Mouse (Mus musculus) inflammation-experienced regulatory T-cells, adult 6 months (primary cell): ENCODE results near the gene Stk38l. TPM values are rescaled to one million over a fixed set of nuclear protein-coding genes. Genes with fewer than 3 reads are reported as not detected.
A peak's percentile ranks its signal among the peaks of the same experiment; 100 is the strongest.
"Not testable (repeated sequence)": the region's sequence is repeated elsewhere in the genome, so short reads cannot be mapped to it uniquely, and the experiment has no call there.

Experiments used
- ATAC-seq: one replicate; pipeline ENCODE4 v1.8.0; 2017
- polyA plus RNA-seq, 3 experiments: library from polyadenylated mRNA; unstranded; fragments of 100-300 nt; shearing (Covaris generic); gene quantifications; one replicate each; pipeline ENCODE4 v1.2.1; 2017

Gene Stk38l
- polyA plus RNA-seq, 3 experiments from 2014 or later = 10.7 to 32.2 (median 22.0) TPM

DNA sequence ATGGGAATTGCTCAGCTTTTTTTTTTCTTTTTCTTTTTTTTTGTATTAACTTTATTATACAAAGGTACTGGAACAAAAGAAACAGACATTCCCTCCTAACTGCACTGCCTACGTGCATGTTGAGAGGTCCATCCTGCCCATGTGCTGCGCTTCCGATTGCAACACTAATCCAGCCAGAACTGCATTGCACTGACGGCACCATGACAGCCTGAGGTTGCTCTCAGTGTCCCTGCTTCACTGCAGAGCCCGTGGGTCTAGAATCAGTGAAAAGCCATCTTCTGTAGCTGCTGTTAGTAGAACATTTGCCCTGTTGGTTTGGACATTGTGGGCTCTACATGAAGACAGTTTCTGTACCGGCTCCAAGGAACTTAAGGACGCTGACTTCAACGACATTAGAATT lies 51.1 kb downstream of the Stk38l start:
- not testable (repeated sequence) for ATAC-seq

DNA sequence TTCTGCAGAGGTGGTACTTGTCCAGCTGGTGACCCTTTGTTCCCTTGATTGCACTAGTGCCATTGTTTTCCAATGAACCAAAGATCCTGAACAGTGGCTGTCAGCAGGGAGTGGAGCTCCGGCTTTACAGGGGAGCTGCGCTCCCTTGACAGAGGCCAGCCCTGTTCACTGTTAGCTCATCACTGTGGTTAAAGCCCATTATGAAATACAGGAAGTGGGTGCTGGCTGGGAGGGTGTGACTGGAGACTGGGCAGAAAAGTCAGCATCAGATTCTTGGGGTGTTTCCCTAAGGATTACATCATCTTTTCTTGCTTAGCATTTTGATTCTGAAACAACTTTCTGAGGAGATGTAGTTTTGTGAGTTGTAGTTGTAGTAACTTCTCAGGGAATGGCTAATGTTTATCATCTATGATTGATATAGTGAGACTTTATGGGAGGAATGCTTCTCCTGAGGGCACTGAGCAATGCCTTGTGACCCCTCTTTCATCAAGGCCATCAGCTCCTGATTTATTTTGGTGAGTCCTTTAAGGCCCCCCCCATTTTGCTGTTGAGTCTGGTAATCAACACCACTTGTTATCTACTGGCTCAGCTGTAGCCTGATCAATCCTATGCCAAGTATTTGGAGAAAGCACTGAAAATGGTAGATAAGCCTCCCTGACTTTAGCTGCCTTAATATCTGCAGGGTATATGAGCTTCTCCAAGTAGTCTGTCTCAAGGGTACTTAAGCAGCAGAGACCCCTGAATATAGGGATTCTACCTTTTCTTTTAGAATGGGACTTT lies 52.0 kb downstream of the Stk38l start:
- no peak for ATAC-seq

GRCm38 (mm10) chr6:146778055-146778454 lies 53.3 kb downstream of the Stk38l start:
- no peak for ATAC-seq

GRCm38 (mm10) chr6:146781566-146781965 lies 56.8 kb downstream of the Stk38l start:
- ATAC-seq = no peak

GRCm38 (mm10) chr6:146793527-146793926 lies 68.7 kb downstream of the Stk38l start:
- no peak for ATAC-seq

- peak; percentile 14 for ATAC-seq
These were observed 70.5 kb downstream of the Stk38l start for GRCm38 (mm10) chr6:146795166-146795923.

GRCm38 (mm10) chr6:146795924-146796545 lies 71.2 kb downstream of the Stk38l start, which contains the start of gene Arntl2:
Gene Arntl2 (plus strand): TSS chr6:146796055.
- peak; percentile 87 for ATAC-seq

DNA sequence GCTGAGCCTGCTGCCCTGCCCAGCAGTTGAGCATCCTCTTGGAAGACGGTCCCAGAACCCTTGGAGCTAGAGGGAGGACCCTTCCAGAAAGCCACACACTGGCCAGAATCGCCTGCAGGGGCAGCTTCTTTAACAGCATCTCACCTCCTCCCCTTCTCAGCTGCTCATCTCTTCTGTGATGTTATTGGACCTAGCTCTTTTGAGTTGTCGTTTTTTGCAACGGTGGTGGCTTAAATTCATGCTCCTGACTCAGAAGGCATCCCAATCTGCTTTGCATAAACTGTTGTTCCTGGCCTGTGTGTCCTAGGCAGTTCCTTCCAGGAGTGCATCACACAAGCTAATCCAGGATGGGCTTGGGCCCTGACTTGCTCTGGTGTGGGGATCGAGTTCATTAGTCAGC lies 72.7 kb downstream of the Stk38l start:
- ATAC-seq = no peak

- ATAC-seq = no peak
These were observed 85.2 kb downstream of the Stk38l start for GRCm38 (mm10) chr6:146809991-146810390.

- ATAC-seq = no peak
These were observed 88.2 kb downstream of the Stk38l start for GRCm38 (mm10) chr6:146813007-146813406.

DNA sequence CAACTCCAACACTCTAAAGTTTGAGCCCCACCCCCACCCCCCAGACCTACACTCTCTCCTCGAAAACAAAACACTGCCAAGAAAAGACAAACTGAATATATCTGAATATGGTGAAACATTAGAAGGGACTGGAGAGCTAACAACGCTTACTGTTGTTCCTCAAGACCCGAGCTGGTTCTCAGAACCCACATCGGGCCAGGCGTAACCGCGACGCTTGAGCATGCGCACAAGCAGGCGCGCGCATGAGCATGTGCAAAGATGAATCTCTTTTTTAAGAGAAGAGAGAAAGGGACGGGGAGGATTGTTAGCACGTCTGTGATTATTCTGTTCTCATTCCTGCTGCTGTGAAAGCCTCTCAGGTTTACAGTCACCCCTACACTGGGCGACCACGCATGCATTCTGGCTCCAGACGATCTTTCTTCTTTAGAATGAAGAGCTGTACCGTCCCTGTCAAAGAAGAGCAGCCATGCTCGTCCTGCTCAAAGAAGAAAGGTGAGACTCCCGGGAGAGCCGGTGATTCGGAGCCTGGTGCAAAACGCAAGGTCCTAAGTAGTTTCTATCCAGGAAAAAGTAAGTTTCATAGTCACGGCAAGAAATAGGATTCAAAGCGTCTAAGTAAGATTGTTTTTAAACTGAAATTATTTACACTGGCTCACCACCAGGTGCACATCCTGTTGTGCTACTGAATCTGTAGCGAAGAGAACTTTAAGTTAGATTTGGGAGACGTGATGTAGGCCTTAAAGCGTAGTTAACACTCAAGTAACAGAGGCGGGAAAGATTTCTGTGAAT lies 95.6 kb downstream of the Stk38l start:
- ATAC-seq = peak; percentile 35

- ATAC-seq = no peak
These were observed 97.2 kb downstream of the Stk38l start for GRCm38 (mm10) chr6:146821958-146822357.

DNA sequence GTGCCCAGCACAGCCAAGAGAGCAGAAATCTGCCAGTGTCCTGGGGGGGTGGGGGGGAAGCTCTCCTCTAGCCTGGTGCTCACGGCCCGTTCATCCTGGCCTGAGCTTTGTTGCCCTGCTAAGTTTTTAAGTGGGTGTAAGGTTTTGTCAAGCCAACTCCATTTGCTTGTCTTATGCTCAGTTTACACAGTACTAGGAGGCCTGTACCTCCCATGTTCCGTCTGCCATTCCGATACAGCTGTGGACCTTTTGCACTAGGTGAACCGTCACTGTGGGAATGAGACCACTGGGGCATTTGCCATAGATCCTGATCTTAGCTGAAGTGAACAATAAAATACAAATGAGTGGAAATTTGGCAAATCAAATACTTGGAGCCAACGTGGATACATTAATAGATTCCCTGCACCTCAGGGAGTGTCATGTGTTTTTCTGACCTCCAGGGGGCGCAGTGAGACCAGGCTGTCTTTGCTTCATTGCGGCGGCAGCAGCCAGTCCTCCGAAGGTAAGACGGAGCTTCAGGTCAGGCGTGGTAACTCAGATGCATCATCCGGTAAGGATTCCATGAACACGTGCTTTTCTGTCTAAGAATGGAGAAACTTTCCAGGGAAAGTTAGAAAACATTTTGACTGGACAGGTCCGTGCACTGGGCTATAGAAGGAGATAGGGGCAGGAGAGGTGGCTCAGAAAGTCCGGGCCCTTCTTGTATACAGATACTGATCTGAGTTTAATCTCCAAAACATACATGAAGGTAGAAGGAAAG lies 100.1 kb downstream of the Stk38l start:
- ATAC-seq = no peak

GRCm38 (mm10) chr6:146825487-146825773 lies 100.6 kb downstream of the Stk38l start:
- ATAC-seq = no peak

Other genes starting within 250 kb of the Stk38l start
- 100 to 1,000 TPM in 1 of 3 experiments, 10 to 100 TPM in 2; 43.2 to 111 (median 94.9) TPM for gene Itpr2, start 222.8 kb upstream of the Stk38l start, polyA plus RNA-seq
- 100 to 1,000 TPM in 1 of 3 experiments, 10 to 100 TPM in 2; 80.5 to 140 (median 88.8) TPM for gene Fgfr1op2, start 147.8 kb upstream of the Stk38l start, polyA plus RNA-seq
- gene Ints13, start 147.2 kb upstream of the Stk38l start, polyA plus RNA-seq = 10 to 100 TPM; 54.4 to 76.9 (median 68.4) TPM
- 10 to 100 TPM; 58.0 to 64.2 (median 58.9) TPM for gene Med21, start 82.4 kb upstream of the Stk38l start, polyA plus RNA-seq
- 1 to 10 TPM; 2.0 to 3.6 (median 3.0) TPM for gene Tm7sf3, start 82.2 kb upstream of the Stk38l start, polyA plus RNA-seq
- 1 to 10 TPM; 4.0 to 8.0 (median 7.9) TPM for gene Arntl2, start 71.1 kb downstream of the Stk38l start, polyA plus RNA-seq
- not detected for gene Smco2, start 125.1 kb downstream of the Stk38l start, polyA plus RNA-seq
- 10 to 100 TPM in 1 of 3 experiments, 1 to 10 TPM in 2; 7.7 to 14.1 (median 8.8) TPM for gene Ppfibp1, start 163.5 kb downstream of the Stk38l start, polyA plus RNA-seq
- under 1 TPM in 1 of 3 experiments, not detected in 2; 0.40 TPM for gene 1700034J05Rik, start 229.4 kb downstream of the Stk38l start, polyA plus RNA-seq